7 mouse cellular contexts compared by ENCODE assay signal in the genomic region with DNA sequence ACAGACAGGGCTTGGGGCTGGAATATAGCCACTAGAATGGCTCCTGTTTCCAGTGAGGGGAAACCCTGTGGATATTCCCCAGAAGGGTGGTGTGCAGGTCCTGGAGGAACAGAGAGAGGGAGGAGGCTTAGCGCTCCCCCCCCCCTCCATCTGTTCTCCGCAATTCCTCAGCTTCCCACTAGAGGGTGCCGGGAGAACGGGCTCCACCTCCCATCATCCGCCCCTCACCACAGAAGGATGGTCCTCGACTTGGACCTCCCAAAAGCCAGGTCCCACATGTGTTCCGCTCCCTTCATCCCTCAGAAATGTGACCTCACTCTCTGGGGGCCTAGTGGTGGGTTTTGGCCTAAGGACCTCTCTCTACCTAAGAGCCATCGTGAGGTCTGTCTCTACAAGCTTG. TPM values are rescaled to one million over a fixed set of nuclear protein-coding genes. Genes with fewer than 3 reads are reported as not detected.
A peak's percentile ranks its signal among the peaks of the same experiment; 100 is the strongest.
DNase-seq lines count a peak whose midpoint lies in the region; ATAC-seq lines count a peak whose summit lies in the region.

No protein-coding gene starts in this region.

- H3K9me3 ChIP-seq in intestine, embryonic 15.5 days, result no peaks in the 10 kb centered on the region
- H3K9me3 ChIP-seq in stomach, embryonic 16.5 days (replicated peaks; ENCODE audit: control insufficient read depth, low read length), result no peaks in the 10 kb centered on the region

- peak overlapping the region; percentile 74 for H3K27ac ChIP-seq in intestine, embryonic 15.5 days
- peak overlapping the region; percentile 92 for H3K27ac ChIP-seq in stomach, embryonic 16.5 days (ENCODE audit: low read length)

- H3K4me1 ChIP-seq in intestine, embryonic 15.5 days (replicated peaks), result peaks cover 17% of the 10 kb centered on the region
- peaks cover 16% of the 10 kb centered on the region for H3K4me1 ChIP-seq in stomach, embryonic 16.5 days (ENCODE audit: control insufficient read depth, insufficient read depth, low read length)

- H3K4me3 ChIP-seq in intestine, embryonic 15.5 days (replicated peaks), result no peak overlapping the region
- no peak overlapping the region for H3K4me3 ChIP-seq in stomach, embryonic 16.5 days (replicated peaks; ENCODE audit: low read length)

- ATAC-seq in intestine, embryonic 15.5 days, result peak; percentile 39
- peak; percentile 57; the same call in 1 of the 2 replicates for ATAC-seq in stomach, embryonic 16.5 days (ENCODE audit: insufficient read depth, low FRiP score)

- H3K36me3 ChIP-seq in intestine, embryonic 15.5 days, result no peaks in the 10 kb centered on the region
- H3K36me3 ChIP-seq in stomach, embryonic 16.5 days (ENCODE audit: control insufficient read depth, insufficient read depth, low read length), result no peaks in the 10 kb centered on the region

- H3K27me3 ChIP-seq in intestine, embryonic 15.5 days (replicated peaks), result peaks cover 14% of the 10 kb centered on the region
- peaks cover 3% of the 10 kb centered on the region; the same call in 1 of the 2 replicates for H3K27me3 ChIP-seq in stomach, embryonic 16.5 days (ENCODE audit: control insufficient read depth, insufficient read depth, low read length)

- peak; percentile 49 for DNase-seq in 3134 (ENCODE audit: extremely low read depth, insufficient read length, low spot score)
- peak; percentile 16 for DNase-seq in A20 (ENCODE audit: low read depth, low spot score)
- DNase-seq in cerebellum, adult 9-11 months, result peak; percentile 50
- DNase-seq in gastrocnemius, postnatal 25 days, result peak; percentile 26
- DNase-seq in lung, postnatal 4 days, result peak; percentile 55 to 70

- WGBS in intestine, embryonic 15.5 days, result 4% methylated on average over 8 of the region's 8 CpGs
- WGBS in stomach, embryonic 16.5 days, result 4% methylated on average over 7 of the region's 8 CpGs

- H3K4me2 ChIP-seq in intestine, embryonic 15.5 days (replicated peaks), result peak overlapping the region; percentile 39; the same call in 1 of the 2 replicates
- peak overlapping the region; percentile 38 for H3K4me2 ChIP-seq in stomach, embryonic 16.5 days (ENCODE audit: low read depth, low read length)

- no peak overlapping the region for H3K9ac ChIP-seq in intestine, embryonic 15.5 days
- H3K9ac ChIP-seq in stomach, embryonic 16.5 days (ENCODE audit: low read length), result no peak overlapping the region; the same call in 1 of the 2 replicates

RNA-seq across cellular contexts. Expression of a gene that starts 11.5 kb away (rescaled TPM):
- 10 to 100 TPM in 1 of 2 experiments, 1 to 10 TPM in 1; 8.6 to 15.5 TPM for total RNA-seq in gastrocnemius, postnatal 25 days (2021)
- 60.0 and 63.0 TPM in 2 replicates for polyA plus RNA-seq in intestine, embryonic 15.5 days (2015; fragmentation: Nextera tagmentation; extraction: Ambion mirVana)
- 55.6 and 75.1 TPM in 2 replicates for polyA plus RNA-seq in stomach, embryonic 16.5 days (2015; fragmentation: Nextera tagmentation; extraction: Ambion mirVana)

RNA-seq across cellular contexts. Expression of a gene that starts 51.4 kb away (rescaled TPM):
- under 1 TPM; 0.54 to 0.56 TPM for total RNA-seq in gastrocnemius, postnatal 25 days (2021)
- polyA plus RNA-seq in intestine, embryonic 15.5 days (2015; fragmentation: Nextera tagmentation; extraction: Ambion mirVana), result 2.2 and 2.6 TPM in 2 replicates
- 1.6 and 1.9 TPM in 2 replicates for polyA plus RNA-seq in stomach, embryonic 16.5 days (2015; fragmentation: Nextera tagmentation; extraction: Ambion mirVana)
